Mouse (Mus musculus): ENCODE measurements around the gene Rnf123.

The Rnf123 gene

DNA sequence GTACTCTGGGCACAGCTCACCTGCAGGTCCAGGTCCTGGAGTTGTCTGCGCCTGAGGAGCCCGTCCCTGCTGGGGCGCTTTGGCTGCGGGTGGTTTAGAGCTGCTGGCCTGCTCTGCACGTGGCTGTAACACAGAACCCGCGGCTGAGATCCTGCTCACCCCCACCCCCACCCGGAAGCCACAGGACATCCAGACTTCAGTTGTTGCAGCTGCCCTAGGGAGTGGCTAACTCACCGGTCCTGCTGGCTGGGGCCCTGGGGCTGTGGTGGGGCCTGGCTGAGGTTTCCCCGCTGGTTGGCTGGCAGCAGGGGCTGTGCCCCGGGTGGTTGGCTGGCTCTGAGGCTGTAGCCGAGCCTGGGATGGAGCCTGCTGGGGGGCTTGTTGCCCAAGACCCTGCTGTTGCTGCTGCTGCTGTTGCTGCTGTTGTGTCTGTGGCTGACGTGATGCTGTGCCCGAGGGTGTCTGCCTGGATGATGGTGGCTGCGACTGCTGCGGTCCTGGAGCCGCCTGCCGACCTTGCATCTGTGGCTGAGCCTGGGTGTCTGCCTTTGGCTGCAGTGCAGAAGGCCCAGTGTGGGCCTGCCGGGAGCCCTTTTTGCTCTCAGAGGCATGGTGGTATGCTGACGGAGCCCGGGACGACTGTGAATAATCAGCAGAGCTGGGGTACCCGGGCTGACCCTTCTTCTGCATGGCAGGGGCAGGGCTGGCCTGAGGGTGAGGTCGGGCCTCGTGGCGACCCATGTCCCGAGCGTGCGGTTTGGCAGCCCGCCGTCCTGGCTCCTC, 21.8 kb upstream of the Rnf123 start:
- in situ Hi-C loops (cut with MboI), result no loop called here

DNA sequence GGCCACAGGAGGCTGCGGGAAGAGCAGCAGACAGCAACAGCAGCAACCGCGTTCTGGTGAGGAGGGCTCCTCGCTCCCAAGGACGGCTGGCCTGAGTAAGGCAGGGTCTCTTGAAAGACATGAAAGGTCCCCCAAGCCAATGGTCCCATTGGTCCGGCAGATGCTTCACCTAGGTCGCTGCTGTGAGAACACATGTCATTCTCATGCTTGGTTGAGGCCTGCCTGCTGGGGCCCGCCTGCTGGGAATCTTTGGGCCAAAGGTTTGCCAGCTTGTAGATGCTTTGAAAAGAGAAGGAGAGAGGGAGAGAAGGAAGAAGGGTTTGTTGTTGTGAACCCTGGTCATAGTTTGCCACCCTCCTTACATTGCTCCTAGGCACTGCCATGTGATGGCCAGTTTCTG, 16.5 kb upstream of the Rnf123 start:
- in situ Hi-C loops (cut with MboI), result no loop called here

DNA sequence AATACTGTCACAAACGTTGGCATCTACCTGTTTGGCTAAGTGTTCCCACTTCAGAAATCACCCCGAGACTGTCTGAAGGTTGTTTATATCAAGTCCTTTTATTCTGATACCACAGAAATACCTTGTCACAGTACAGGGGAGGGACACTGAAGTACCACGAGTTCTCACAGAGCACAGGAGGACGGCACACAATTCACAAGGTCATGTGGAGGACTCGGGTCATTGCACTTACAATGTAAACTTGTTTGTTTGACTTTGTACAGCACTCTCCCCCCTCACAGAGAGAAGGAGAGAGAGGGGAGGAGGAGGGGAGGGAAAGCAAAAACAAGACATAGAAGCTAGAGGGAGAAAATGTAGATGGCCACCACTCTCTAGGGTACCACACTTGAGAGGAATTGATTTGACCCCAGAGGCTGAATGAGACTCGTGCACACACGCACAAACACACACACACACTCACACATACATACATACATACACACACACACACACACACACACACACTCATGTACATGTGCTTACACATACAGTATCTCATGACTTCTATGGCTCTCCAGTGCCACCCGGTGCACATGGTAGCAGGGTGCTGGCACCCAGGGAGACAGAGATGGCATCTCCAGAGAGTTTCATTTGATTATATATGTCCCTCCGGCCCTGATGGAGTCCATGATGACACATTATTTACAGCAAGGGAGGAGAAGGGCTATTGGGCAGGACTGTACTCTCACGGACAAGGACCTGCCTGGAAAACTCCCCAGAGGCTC, 13.0 kb upstream of the Rnf123 start:
- in situ Hi-C loops (cut with MboI), result no loop called here

DNA sequence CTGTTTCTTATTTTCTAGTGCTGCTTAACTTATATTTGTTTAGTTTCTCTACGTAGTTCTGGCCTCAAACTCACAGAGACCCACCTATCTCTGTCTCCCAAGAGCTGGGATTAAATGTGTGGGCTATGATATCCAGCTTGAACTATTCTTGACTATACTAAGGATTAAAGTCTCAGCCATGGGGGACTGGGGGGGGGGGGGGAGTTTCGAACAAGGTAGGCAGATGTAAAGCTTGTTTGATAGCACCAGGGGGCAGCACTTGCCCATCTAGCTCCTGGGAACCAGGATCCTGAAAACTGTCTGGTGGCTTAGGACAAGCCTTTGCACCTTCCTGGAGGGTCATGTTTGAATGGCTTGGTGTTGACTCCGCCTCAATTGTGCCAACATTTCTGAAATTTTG, 12.4 kb upstream of the Rnf123 start:
- in situ Hi-C loops (cut with MboI), result no loop called here

DNA sequence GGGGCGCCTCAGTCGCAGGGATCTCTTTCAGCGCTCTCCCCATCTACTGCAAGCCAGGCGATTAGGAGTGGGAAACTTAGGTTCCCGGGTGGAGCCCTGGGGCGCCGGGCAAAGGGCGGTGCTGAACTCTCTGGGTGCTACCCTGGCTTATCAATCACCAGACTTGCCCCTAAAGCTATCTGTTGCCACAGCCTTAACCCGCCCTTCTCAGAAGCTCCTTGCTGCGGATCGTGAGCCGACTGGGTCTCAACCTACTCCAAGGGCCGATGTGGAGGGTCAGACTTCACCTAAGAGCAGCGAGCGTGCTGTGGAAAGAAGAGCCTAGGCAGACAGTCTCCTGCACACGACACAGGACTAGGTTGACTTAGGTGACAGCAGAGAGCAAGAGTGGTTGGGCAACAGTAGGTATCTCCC, 11.9 kb upstream of the Rnf123 start:
- in situ Hi-C loops (cut with MboI), result no loop called here

DNA sequence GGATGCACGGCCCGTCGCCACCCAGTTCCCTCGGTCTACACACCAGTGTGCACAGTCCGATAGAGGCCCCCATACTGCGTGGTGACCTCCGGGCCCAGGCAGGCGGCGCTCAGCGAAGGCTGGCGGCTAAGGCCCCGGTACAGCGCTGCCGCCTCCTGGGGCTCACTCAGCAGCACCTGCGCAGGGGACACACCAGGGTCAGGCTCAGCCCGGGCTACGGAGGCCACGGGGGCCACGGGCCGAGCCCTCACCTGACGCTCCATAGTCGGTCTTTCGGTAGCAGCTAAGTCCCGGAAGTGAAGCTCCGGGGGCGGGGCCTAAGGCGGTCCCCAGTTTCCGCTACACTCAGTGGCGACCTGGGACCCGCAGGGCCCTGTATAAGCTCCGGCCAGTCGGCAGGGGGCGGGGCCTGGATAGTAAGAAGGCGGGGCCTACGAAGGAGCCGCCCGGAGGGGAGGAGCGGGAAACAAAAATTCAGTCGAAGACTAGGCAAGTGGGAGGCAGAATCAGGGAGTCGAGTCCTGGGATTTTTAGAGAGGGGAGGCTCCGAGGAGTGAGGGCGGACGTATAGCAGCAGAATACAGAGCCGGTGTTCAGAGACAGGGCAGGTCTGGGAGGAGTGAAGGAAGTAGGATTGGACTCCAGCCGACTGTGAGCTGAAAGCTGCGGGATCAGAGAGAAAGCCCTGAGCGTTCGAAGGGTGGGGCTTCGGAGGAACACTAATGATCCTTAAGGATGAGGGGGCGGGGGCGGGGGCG, 11.2 kb upstream of the Rnf123 start, which contains the start of gene Apeh:
Gene Apeh, minus strand, starts transcription at position 423 of the 758 bp plus-strand sequence.
- in situ Hi-C loops (cut with MboI), result no loop called here

DNA sequence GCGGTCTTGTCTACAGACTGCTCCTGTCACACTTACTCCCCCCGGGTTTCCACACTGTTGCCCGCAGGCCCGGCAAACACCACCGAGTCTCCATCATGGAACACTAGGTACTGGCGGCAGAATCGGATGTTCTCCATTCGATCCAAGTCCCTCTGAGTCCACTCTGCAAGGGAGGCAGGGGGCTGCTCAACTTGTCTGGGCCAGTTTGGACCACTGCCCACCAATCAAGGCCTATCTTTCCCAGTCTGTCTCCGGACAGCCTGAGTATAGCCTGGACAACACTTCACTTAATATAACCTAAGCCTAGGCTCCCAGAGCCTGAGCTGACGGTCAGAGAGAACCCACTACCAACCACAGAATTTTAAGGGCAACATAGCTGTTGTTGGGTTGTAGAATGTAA, 10.4 kb upstream of the Rnf123 start:
- in situ Hi-C loops (cut with MboI), result no loop called here

DNA sequence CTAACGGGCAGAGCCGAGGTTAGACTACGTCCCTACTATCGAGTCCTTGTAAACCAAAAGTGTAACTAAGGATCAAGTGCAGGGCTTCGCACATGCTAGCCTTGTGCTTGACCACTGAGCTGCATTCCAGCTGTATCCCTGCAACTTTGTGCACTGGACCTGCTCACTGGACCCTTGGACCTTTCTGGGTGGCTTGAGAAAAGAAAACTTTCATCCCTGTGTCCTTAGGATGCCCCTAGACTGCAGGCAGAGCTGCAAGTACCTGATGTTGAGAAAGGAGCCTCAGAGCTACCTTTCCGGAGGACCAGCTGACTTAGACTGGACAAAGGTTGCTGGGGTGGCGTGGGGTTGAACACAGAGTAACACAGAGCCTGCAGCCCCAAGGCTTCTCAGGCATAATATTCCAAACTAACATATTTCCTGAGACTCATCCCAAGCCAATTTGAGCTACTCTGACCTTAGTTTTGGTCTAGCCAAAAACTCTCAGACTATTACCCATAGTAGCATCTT, 7.5 kb upstream of the Rnf123 start:
- in situ Hi-C loops (cut with MboI), result no loop called here

DNA sequence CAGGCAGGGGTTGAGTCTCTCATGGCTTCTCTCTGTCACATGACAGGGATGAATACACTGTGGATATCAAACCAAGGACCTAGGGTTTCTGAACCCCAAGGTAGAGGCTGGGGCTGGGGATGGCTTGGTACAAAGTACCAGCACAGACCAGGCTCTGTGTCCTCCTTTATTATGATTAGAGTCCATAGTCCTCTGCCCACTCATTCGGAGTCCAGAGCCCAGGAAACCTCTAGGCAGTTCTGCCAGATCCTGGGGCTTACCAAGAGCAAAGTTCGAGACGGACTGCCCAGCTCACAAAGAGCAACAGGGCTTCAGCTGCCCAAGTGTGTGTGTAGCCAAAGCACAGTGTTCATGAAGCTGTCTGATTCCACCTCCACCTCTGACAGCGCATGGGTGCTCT, 2.1 kb upstream of the Rnf123 start:
- in situ Hi-C loops (cut with MboI), result no loop called here

DNA sequence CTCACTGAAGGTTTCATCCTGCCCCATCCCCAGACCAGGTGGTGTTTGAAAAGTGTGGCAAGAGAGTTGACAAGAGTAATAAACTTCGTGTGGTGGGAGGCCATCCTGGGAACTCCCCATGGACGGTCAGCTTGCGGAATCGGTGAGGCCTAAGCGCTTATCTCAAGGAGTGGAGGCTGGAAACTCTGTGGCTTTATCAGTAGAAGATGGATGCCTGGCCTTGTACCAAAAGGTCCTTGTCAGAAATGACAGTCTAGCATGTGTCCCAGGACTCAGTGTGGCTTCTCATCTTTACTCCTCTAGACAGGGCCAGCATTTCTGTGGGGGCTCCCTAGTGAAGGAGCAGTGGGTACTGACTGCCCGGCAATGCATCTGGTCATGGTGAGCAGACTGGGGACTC, 415 bp upstream of the Rnf123 start:
- in situ Hi-C loops (cut with MboI), result no loop called here

DNA sequence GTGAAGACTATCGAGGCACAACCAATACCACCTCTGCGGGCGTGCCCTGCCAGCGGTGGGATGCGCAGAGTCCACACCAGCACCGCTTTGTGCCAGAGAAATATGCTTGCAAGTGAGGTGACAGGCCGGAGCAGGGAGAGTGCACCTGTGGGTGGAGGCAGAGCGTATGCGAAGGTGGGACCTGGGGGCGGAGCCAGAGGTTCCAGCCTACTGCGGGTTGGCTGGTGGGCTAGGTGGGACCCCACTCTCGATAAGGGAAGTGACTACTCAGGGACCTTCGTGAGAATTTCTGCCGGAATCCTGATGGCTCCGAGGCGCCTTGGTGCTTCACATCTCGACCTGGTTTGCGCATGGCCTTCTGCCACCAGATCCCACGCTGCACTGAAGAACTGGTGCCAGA, 597 bp downstream of the Rnf123 start:
- in situ Hi-C loops (cut with MboI), result no loop called here

DNA sequence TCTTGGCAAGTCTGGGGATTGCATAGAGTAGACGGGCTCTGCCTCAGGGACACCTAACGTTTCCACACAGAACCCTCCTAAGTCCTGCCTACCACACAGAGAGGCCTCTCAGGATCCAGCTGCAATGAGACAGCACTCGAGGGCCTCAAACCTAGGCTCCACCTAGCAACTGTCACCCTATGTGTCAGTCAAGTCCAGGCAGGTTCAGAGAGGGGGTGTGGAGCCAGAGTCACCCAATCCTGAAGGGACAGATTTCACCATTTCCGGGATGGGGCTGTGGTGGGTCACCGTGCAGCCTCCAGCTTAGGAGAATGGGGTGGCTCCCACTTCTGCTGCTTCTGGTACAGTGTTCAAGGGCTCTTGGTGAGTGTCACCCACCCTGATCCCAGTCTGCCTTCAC, 3.0 kb downstream of the Rnf123 start, which contains the start of gene Mst1:
Gene Mst1, plus strand, starts transcription at position 269 of the 400 bp plus-strand sequence.
- in situ Hi-C loops (cut with MboI), result no loop called here

DNA sequence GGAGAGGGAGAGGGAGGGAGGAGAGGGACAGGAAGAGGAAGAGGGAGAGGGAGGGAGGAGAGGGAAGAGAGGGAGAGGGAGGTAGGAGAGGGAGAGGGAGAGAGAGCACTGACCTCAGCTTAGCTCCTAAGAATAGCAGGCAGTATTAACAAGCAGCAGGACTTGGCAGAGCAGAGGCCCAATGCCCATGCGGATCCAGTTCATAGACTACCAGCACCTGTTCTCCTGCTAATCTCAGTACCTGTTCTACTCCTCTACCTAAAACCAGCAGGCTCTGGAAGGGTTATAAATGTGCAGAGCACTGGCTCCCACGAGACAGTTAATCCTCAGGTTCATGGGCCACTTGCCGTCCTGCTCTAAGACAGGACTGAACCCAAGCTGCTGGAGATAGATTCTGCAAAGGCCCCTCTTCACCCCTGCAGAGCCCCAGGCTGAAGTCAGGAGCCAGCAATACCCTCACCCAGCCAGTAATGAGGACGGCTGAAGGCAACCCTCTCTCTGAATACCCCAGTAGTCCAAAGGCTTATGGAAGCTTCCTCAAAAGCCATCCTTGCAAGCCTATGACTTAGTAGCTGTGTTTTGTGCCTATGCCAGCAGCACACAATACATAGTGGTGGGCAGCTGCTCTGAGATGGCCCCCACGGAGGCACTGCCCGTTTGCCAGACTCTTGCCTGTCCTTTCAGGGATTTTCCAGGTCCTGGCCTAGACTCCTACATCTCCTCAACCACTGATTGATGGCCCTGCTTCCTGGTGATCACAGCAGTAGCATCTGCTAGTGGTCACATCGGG, 9.8 kb downstream of the Rnf123 start:
- in situ Hi-C loops (cut with MboI), result no loop called here

DNA sequence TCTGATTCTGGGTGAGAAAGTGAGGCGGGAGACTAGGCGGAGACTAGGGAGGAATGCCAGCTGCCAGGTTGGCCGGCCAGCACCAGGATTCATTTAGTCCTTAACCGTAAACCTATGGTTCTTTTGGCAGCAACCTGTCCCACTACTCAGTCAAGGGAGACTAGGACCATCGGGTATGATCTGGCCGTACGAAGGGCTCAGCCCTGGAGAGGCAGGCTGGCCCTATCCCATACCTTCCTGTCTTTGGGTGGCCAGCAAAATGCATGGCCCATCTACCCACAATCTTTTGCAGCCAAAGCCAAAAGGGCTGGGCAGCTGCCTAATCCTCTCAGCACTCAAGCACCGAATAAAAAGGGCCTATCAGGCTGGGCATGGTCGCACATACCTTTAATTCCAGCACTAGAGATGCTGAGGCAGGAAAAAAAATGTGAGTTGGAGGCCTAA, 10.6 kb downstream of the Rnf123 start:
- in situ Hi-C loops (cut with MboI), result no loop called here

DNA sequence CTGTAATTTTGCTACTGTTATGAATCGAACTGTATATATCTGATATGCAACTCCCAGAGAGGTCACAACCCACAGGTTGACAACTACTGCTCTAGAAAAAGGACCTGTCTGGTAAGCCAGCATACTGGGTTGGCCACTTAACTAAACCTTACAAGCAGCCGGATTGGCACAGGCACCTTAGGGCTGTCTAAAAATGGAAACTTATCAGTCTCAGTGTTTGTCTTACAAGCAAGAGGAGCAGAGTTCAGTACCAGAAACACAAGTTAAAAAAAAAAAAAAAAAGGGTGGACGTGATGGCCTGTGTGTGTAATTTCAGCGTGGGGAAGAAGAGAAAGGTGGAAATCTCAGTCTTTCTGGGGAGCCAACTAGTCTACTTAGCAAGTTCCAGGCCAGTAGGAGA, 11.3 kb downstream of the Rnf123 start:
- in situ Hi-C loops (cut with MboI), result no loop called here

DNA sequence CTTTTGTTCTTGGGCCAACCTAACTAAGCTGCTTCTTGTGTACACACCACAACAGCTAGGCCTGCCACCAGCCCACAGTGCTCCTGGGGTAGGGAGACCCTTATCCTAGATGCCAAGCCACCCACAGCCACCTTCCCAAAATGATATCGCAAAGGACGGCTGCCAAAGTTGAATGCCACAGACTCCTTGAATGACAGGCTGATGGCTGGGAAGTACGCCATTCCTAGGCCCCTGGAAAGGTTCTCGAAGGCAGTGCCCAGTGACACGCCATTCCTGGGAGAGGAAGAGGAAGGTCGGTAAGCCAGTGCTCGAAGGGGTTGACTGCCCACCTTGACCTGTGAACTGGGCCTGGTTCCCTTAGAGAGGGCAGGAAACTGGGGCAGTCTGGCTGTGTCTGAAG, 13.6 kb downstream of the Rnf123 start:
- in situ Hi-C loops (cut with MboI), result no loop called here

DNA sequence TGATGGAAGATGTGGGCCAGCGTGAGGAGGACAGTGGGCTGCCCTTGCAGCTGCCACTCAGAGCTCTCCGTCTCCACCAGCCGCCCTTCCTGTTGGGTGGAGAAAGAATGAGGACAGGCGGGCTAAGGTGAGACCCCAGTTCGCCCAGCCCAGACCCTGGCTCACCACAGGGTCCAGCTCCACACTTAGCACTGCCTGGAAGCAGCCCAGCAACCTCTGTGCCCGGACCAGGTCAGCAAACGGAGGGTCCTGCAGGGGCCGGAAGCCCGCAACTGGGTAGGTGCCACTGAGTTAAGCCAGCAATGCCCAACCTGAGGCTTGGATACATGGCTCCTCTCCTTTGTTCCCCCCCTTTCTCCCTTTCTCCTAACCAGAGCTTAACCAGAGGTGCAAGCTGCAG, 14.1 kb downstream of the Rnf123 start:
- in situ Hi-C loops (cut with MboI), result no loop called here

DNA sequence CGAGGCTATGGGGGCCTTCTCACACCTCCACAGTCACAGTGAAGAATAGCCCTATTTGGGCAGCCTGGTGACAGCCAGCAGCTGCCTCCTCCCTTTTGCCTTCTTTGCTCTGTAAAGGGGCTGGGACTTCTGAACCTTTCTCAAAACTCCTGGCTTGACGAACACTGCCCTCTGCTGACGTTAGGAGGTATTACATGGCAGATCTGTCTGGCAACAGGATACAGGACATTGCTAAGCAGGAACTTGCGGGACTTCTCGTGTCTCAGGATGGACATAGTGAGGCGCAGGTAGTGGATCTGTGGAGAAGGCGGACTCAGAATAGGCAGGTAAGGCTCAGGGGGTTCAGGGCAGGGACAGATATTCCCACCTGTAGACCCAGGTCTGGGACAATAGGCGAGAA, 15.2 kb downstream of the Rnf123 start:
- in situ Hi-C loops (cut with MboI), result no loop called here

DNA sequence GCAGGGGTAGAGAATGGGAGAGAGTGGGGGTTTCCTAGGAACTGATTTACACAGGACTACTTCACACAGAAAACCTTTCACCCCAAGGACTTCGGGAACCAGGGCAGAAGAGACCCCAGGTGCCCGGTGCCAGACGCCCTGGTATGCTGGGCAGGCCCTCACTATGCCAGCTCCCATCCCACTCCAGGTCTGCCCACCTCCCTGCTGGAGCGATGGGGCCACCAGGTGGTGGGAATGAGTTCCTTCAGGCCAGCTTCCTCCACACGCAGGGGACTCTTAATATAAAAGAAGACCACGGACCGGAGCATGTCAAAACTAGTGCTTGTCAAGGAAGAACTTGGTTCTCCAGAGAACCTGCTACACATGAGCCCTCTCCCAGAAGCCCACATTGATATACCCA, 15.9 kb downstream of the Rnf123 start:
- in situ Hi-C loops (cut with MboI), result no loop called here

DNA sequence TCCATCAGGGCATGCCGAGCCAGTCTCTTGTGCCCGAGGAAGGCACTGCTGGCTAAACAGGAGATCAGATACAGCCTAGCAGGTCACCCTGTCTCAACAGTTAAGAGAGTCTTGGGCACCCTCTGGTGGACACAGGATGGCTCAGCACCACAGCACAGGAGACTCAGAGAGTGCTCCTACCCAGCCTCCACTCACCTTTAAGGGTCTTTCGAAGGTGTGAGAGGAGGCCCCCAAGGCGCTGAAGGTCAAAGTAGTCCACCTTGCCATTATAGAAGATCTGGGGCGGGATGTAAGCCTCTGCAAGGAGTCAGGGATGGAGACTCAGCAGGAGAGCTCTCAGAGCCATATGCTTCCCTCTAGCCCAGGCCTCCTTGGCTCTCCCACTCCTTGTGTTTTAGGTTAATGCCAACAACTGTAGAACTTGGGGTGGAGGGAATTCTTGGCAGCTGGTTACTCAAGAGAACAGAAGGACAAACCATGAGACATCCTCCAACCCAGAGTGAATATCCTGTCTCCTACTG, 17.6 kb downstream of the Rnf123 start:
- in situ Hi-C loops (cut with MboI), result no loop called here

DNA sequence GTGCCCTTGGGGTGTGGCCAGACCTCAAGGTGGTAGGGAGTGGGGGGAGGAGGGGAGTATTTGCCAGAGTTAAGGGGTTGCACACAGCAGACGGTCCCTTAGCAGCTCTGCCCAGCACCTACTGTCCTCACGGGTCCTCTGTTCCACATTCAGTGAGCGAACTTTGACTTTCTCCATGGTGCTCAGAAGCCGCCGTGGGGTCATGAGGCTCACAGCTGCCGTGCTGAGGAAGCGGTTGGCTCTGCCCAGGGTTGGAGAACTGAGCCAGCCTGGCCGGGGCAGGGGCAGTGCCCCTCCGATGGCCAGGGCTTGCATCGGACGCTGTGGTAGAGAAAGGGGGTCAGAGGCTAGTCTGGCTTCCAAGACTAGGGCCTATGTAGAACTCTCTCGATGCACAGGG, 19.8 kb downstream of the Rnf123 start:
- in situ Hi-C loops (cut with MboI), result no loop called here
